Mouse (Mus musculus): ENCODE data around the gene Egfl8.

DNA sequence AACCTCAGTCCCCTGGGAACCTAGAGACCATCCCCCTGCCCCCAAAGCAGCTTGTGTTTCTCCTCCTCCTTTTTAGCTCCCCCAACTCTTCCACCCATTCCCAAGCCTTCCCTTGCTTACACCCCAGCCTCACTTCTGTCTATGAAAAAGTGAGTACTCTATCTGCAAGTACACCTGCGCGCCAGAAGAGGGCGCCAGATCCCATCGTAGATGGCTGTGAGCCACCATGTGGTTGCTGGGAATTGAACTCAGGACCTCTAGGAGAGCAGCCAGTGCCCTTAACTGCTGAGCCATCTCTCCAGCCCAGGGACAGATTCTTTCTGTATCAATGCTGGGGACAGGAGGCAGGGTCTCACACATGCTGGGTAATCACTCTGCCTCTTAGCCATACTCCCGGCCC is 43.9 kb downstream of the Egfl8 start:
- peak; percentile 85 for TF ChIP-seq CTCF (IDR thresholded peaks at IDR 0.05; ENCODE audit: low read depth)
- no peak for TF ChIP-seq EP300 (IDR thresholded peaks at IDR 0.05; ENCODE audit: low read depth)
